Mouse (Mus musculus) small intestine, adult 2 months (tissue): ENCODE data around the gene Fam78b. TPM values are rescaled to one million over a fixed set of nuclear protein-coding genes. Genes with fewer than 3 reads are reported as not detected.

Experiments
- H3K27ac ChIP-seq: fragments of 200-500 bp; 2 replicates; pipeline ENCODE4 v1.5.1; 2012; ENCODE audit warnings: low read depth, low read length, control low read depth, inconsistent platforms; ENCODE audit not compliant: insufficient read depth
- H3K27me3 ChIP-seq: fragments of 200-500 bp; 2 replicates; pipeline ENCODE4 v1.6.1; 2012; ENCODE audit warnings: mild to moderate bottlenecking, moderate library complexity, low read length, inconsistent platforms; ENCODE audit not compliant: control insufficient read depth, insufficient read depth
- H3K36me3 ChIP-seq: fragments of 200-500 bp; 2 replicates; pipeline ENCODE4 v1.6.1; 2012; ENCODE audit warnings: mild to moderate bottlenecking, low read length, control low read depth, inconsistent platforms; ENCODE audit not compliant: control insufficient read depth, insufficient read depth
- H3K4me1 ChIP-seq: fragments of 200-500 bp; 2 replicates; pipeline ENCODE4 v1.6.1; 2012; ENCODE audit warnings: low read length, inconsistent platforms, mixed read lengths; ENCODE audit not compliant: control insufficient read depth, insufficient read depth, insufficient read length
- H3K4me3 ChIP-seq: fragments of 200-500 bp; 2 replicates; pipeline ENCODE4 v1.5.1; 2012; ENCODE audit warnings: low read depth, mild to moderate bottlenecking, control low read depth, inconsistent platforms, low read length, moderate library complexity
- CTCF ChIP-seq: fragments of 200-500 bp; IDR thresholded peaks from 2 replicates; pipeline ENCODE4 v1.5.1; 2012; ENCODE audit warnings: low read depth, mild to moderate bottlenecking, control low read depth, inconsistent platforms, low read length, moderate library complexity, mixed read lengths; ENCODE audit not compliant: insufficient replicate concordance, insufficient read length; ENCODE audit errors: extremely low read depth
- POLR2A ChIP-seq: fragments of 200-500 bp; IDR thresholded peaks from 2 replicates; pipeline ENCODE4 v1.6.1; 2012; ENCODE audit warnings: low read depth, mild to moderate bottlenecking, control low read depth, inconsistent platforms, low read length, moderate library complexity
- WGBS: fragments of 180-500 bp; shearing (Covaris S2); methylation state at CpG from one replicate; pipeline ENCODE4 v1.1.7; 2018; 5-methylcytosine and 5-hydroxymethylcytosine counted together
- polyA plus RNA-seq: library from polyadenylated mRNA; depleted of rRNA; stranded (reverse); fragments of >200 nt; gene quantifications from 2 replicates; pipeline ENCODE4 v1.2.3, GENCODE M21; 2012

Gene Fam78b
- polyA plus RNA-seq, 1 experiment, result 0.55 TPM

- H3K4me3 ChIP-seq, result no peak overlapping the region
- TF ChIP-seq POLR2A (no peak), CTCF (no peak)
- H3K27me3 ChIP-seq, result no peaks in the 10 kb centered on the region
- 52% methylated on average over 6 of the region's 6 CpGs for WGBS
- H3K27ac ChIP-seq, result no peak overlapping the region
- H3K36me3 ChIP-seq, result no peaks in the 10 kb centered on the region
- no peaks in the 10 kb centered on the region for H3K4me1 ChIP-seq
Observed at GRCm38 (mm10) chr1:167011301-167011700, 10.1 kb downstream of the Fam78b start.

- Histone ChIP-seq H3K36me3 (no peaks in the 10 kb centered on the region), H3K4me3 (no peak overlapping the region), H3K4me1 (no peaks in the 10 kb centered on the region), H3K27ac (no peak overlapping the region), H3K27me3 (no peaks in the 10 kb centered on the region)
- TF ChIP-seq POLR2A (no peak), CTCF (no peak)
- WGBS, result 86% methylated on average over 8 of the region's 8 CpGs
Observed at GRCm38 (mm10) chr1:167012616-167013015, 11.4 kb downstream of the Fam78b start.

GRCm38 (mm10) chr1:167013234-167013864, 12.1 kb downstream of the Fam78b start:
- TF ChIP-seq POLR2A (no peak), CTCF (no peak)
- 49% methylated on average over 7 of the region's 7 CpGs for WGBS

DNA sequence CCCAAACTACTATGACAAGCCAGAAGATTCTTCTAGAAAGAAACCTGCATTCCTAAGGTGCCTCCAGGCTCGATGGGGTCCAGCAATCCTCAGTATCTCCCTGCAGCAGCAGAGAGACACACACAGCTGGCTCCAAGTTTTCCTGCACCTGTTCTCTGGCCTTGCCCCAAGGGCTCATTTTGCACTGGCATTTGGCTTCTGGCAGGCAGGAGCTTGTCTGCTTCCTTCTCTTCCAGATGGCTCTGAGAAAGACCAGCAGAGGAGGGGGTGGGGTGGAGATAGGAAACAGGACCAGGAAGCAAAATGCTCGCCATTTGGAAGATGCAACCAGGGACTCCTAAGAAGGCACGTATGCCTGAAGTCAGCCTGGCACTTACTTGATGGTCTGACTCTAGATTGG, 15.1 kb downstream of the Fam78b start:
- Histone ChIP-seq H3K27me3 (no peaks in the 10 kb centered on the region), H3K27ac (no peak overlapping the region), H3K4me1 (no peaks in the 10 kb centered on the region), H3K4me3 (no peak overlapping the region), H3K36me3 (no peaks in the 10 kb centered on the region)
- TF ChIP-seq CTCF (no peak), POLR2A (no peak)
- 45% methylated on average over 3 of the region's 3 CpGs for WGBS

More at GRCm38 (mm10) chr1:167013234-167013864, 12.1 kb downstream of the Fam78b start:
- Histone ChIP-seq H3K27ac (no peak overlapping the region), H3K36me3 (no peaks in the 10 kb centered on the region), H3K27me3 (no peaks in the 10 kb centered on the region), H3K4me3 (no peak overlapping the region), H3K4me1 (no peaks in the 10 kb centered on the region)

DNA sequence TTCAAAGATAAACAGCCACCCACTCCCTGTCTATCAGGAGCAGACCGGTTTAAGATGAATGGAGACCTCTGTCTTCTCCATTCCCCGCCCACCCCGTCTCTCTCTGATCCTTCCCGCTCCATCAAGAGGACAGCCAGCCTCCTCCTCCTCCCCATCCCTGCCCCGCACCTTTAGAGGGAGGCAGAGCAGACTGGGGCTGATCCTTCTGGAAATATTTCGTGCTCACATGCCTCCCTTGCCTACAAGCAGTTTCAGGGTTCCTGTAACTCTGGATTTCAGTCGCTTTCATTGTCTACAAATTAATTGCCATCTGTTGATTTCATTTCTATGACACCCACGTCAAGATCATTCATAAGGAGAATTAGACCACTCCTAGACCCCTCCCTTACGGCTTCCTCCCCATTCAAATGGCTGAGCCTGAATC, 20.8 kb downstream of the Fam78b start:
- Histone ChIP-seq H3K4me1 (no peaks in the 10 kb centered on the region), H3K4me3 (no peak overlapping the region), H3K27ac (no peak overlapping the region), H3K36me3 (no peaks in the 10 kb centered on the region), H3K27me3 (no peaks in the 10 kb centered on the region)
- no peak for TF ChIP-seq CTCF
- TF ChIP-seq POLR2A, result no peak
- 41% methylated on average over 9 of the region's 9 CpGs for WGBS

DNA sequence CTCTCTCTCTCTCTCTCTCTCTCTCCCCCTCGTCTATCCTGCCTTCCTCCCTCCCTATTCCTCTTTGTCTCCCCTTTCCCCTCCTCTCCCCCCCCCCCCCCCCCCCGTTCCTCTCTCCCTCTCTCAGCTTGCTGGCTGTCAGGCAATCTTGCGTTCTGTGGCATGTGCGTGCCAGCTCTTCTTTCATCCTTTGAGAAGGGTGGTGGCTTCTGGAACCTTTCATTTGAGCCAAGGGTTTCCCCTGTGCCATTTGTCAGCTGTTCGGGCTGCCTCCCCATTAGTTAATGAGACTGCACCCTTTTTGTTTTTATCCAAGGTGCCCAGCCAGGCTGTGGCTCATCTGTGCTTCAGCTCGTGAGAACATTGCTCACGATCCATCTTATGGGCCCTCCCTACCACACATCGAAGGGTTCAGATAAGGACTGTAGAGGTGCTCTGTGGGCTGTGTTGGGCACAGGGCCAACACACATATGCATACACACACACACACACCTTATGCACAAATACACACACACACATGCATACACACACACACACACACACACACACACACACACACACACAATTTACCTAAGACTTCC, 21.4 kb downstream of the Fam78b start:
- no peaks in the 10 kb centered on the region for H3K36me3 ChIP-seq
- no peaks in the 10 kb centered on the region for H3K27me3 ChIP-seq
- no peaks in the 10 kb centered on the region for H3K4me1 ChIP-seq
- H3K4me3 ChIP-seq, result no peak overlapping the region
- no peak for TF ChIP-seq POLR2A
- TF ChIP-seq CTCF, result no peak
- no peak overlapping the region for H3K27ac ChIP-seq
- 73% methylated on average over 7 of the region's 8 CpGs for WGBS

DNA sequence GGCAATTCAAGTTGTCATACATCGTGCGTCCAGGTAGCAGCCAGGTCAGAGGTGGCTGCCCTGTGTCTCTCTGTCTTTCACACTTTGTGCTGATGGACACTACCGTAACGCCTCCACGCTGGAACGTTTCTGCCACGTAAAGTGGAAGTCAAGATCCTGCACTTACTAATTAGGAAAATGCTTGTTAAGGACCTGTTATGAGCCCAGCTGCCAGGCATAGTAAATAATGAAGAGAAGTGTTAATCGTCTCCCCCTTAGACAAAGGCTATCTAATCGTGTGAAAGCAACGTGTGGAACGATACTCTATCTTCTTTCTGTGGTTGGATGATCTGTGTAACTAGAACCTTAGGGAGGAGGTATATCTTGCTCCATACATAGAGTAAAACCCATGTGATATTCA, 22.6 kb downstream of the Fam78b start:
- WGBS, result 89% methylated on average over 11 of the region's 11 CpGs
- H3K36me3 ChIP-seq, result no peaks in the 10 kb centered on the region

More for the DNA sequence above, 22.6 kb downstream of the Fam78b start:
- H3K27me3 ChIP-seq, result no peaks in the 10 kb centered on the region
- TF ChIP-seq POLR2A (no peak), CTCF (no peak)
- H3K27ac ChIP-seq, result no peak overlapping the region
- no peaks in the 10 kb centered on the region for H3K4me1 ChIP-seq
- H3K4me3 ChIP-seq, result no peak overlapping the region
